Mouse (Mus musculus) adrenal gland, adult 18-20 months (tissue): ENCODE measurements around the gene Kcnab1. TPM values are rescaled to one million over a fixed set of nuclear protein-coding genes. Genes with fewer than 3 reads are reported as not detected.

ENCODE experiments used
- DNase-seq, 2 experiments: peaks; one replicate each; pipeline ENCODE4 v3.0.0; 2021 to 2022; ENCODE audit warnings: low spot score in 2 of 2
- total RNA-seq, 2 experiments: library from RNA; stranded (reverse); gene quantifications; 1 replicate in 1 of 2; 2 replicates in 1 of 2; pipeline ENCODE4 v1.2.3; 2021

The Kcnab1 gene
- total RNA-seq, 2 experiments from 2014 or later = 1.4 to 2.8 TPM

- no peak for DNase-seq
Measured at GRCm38 (mm10) chr3:65203361-65204117, 94.4 kb downstream of the Kcnab1 start.

- no peak for DNase-seq
Measured at GRCm38 (mm10) chr3:65204356-65205075, 95.3 kb downstream of the Kcnab1 start.

- DNase-seq = no peak
Measured at GRCm38 (mm10) chr3:65205539-65206020, 96.4 kb downstream of the Kcnab1 start.

- DNase-seq = no peak
Measured at GRCm38 (mm10) chr3:65213725-65214124, 104.5 kb downstream of the Kcnab1 start.

- no peak for DNase-seq
Measured at GRCm38 (mm10) chr3:65214635-65215034, 105.5 kb downstream of the Kcnab1 start.

GRCm38 (mm10) chr3:65217673-65218579 is 108.7 kb downstream of the Kcnab1 start:
- no peak for DNase-seq

GRCm38 (mm10) chr3:65220287-65220686 is 111.1 kb downstream of the Kcnab1 start:
- no peak for DNase-seq

- DNase-seq = no peak
Measured at GRCm38 (mm10) chr3:65223635-65224034, 114.5 kb downstream of the Kcnab1 start.

GRCm38 (mm10) chr3:65230978-65231377 is 121.8 kb downstream of the Kcnab1 start:
- DNase-seq = no peak

- no peak for DNase-seq
Measured at GRCm38 (mm10) chr3:65231419-65232090, 122.4 kb downstream of the Kcnab1 start.

GRCm38 (mm10) chr3:65249023-65249422 is 139.8 kb downstream of the Kcnab1 start:
- no peak for DNase-seq

- no peak for DNase-seq
Measured at GRCm38 (mm10) chr3:65260521-65260920, 151.3 kb downstream of the Kcnab1 start.

GRCm38 (mm10) chr3:65262506-65263422 is 153.6 kb downstream of the Kcnab1 start:
- no peak for DNase-seq

- no peak for DNase-seq
Measured at GRCm38 (mm10) chr3:65273317-65273716, 164.1 kb downstream of the Kcnab1 start.

GRCm38 (mm10) chr3:65277777-65278176 is 168.6 kb downstream of the Kcnab1 start:
- no peak for DNase-seq

- DNase-seq = no peak
Measured at GRCm38 (mm10) chr3:65283366-65283765, 174.2 kb downstream of the Kcnab1 start.

GRCm38 (mm10) chr3:65288994-65289393 is 179.8 kb downstream of the Kcnab1 start:
- DNase-seq = no peak

GRCm38 (mm10) chr3:65296996-65297395 is 187.8 kb downstream of the Kcnab1 start:
- peak in 1 of 2 experiments; percentile 15 for DNase-seq

- DNase-seq = no peak
Measured at GRCm38 (mm10) chr3:65299205-65299604, 190.0 kb downstream of the Kcnab1 start.

- DNase-seq = no peak
Measured at GRCm38 (mm10) chr3:65301531-65301930, 192.3 kb downstream of the Kcnab1 start.
